Mouse (Mus musculus) urinary bladder, adult 18-20 months (tissue): ENCODE measurements around the gene Baiap2l2.
A peak's percentile ranks its signal among the peaks of the same experiment; 100 is the strongest.
"Not testable (repeated sequence)": the region's sequence is repeated elsewhere in the genome, so short reads cannot be mapped to it uniquely, and the experiment has no call there.

Experiments
- DNase-seq, 2 experiments: peaks; one replicate each; pipeline ENCODE4 v3.0.0; 2022; ENCODE audit warnings: low spot score in 2 of 2, mixed read lengths in 2 of 2

Baiap2l2 gene

DNA sequence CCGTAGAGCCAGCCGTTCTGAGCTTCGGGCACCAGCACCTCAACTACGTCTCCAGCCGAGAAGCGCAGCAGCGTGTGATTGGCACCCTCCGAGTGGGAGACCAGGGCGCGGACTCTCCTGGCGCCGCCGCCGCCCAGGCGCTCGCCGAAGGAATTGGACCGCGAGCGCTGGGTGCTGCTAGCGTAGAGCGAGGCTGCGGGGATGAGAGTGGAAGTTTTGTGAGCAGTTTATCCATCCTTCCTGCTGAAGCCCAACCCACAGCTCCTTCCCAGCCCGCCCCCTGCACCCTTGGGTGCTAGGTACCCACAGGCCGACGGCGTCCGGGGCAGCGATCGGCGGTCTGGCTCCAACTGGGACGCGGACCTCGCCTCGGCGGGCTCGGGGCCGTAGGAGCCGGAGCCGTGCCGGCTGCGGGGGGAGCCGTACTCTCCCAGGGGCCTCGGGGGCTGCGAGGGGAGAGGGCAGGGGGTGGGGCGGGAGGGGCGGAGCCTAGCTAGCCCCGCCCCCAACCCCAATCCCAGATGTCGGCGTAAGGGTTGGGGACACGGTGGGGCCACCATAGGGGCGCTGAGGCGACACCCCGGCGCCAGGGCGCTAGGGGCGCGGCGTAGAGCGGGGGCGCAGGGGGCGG, 24.1 kb downstream of the Baiap2l2 start:
- DNase-seq: peak; percentile 25 to 51

DNA sequence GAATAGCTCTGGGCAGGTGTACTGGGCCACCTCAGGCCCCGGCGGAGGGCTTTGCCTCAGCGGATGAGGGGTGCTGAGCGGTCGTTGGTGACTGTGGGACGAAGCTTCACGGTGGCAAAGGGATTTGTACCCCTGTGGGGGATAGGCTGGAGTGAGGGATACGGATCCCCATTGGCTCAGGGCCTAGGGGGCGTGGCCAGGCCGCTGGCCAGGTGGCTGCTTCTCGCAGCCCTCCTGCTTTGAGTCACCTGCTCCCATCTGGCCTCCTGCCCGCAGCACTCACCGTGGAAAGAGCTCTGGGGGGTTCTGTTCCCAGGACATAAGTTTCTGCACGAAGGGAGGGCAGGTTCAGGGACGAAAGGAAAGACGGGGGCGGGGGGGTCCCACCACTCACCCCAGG, 26.8 kb downstream of the Baiap2l2 start:
- no peak for DNase-seq

DNA sequence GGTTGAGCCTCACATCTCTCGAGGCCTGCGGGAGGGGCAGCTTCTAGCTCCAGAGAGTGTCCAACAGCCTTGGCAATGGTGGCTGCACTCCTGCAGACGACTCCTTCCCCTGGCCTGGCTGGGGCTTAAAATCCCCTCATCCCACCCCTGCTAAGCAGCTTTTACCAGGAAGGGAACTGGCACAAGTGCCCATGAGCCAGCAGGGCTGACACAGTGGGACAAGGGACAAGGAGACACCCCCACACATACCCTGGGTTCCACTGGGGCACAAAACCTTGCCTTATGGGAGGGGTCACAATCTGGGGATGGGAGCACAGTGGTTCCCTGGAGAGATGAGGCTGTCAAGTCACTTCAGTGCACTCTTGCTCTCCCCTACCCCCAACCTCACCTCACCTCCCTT, 30.7 kb downstream of the Baiap2l2 start, which contains the start of gene Slc16a8:
Slc16a8 (minus strand) TSS at position 101 of the 400 bp plus-strand sequence.
- no peak for DNase-seq

DNA sequence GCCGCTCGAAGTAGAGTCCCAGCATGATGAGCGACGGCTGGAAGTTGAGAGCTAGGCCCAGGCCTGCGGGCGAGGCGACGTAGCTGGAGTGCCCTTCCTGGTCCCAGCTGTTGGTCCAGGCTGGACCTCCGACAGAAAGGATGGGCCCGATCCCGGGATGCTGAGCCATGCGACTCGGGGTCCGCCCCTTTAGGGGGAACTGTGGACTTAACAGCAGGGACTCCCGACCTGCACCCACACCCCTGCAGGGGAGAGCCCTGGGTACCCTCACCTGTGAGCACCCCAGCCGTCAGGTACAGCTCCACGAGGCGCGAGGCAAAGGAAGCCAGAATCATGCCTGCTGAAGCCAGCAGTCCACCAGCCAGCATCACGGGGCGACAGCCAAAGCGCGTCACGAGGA, 32.8 kb downstream of the Baiap2l2 start:
- no peak for DNase-seq

DNA sequence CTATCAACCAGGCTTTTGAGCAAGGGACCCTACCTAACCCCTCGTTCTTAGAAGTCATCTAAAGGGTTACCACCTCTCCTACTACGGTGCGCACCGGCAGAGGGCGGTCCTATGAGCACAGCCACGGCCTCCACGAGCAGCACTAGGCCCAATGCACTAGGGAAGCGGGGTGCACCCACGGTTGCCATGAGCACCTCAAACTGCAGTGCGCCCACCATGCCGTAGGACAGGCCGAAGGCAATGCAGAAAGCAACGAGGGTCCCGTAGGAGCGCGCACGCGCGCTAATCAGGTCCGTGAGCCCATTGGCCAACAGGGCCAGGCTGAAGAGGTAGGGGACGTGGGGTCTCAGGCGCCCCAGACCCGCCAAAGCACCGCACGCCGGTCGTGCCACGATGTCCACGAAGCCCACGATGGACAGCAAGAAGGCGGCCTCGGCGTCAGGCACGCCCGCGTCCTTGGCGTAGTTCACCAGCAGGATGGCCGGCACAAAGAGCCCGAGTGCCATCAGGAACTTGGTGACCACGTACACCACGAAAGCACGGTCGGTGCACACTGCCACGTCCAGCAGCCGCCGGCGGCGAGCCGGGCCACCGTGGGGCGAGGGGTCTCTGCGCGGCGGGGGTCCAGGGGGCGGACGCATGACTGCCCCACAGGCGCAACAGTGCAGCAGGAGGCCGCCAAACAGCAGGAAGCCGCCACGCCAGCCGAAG, 33.4 kb downstream of the Baiap2l2 start:
- peak in 1 of 2 experiments; percentile 52 for DNase-seq

DNA sequence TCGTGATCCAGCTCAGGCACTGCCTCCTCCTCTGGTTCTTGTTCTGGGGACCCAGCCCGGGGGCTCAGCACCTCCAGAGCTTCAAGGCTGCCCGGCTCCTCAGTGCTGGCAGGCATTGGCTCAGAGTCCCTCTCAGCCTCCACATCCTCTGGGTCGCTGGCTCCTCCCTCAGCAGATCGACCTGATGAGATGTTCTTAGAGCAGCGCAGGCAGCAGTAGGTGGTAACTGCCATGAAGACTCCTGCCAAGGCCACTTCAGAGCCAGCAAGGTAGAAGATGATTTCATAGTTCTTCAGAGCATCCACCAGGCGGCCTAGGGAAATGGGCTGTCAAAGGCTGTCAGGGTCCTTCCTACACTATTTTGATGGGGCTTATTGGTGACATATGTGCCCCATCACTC, 34.2 kb downstream of the Baiap2l2 start:
- no peak for DNase-seq

DNA sequence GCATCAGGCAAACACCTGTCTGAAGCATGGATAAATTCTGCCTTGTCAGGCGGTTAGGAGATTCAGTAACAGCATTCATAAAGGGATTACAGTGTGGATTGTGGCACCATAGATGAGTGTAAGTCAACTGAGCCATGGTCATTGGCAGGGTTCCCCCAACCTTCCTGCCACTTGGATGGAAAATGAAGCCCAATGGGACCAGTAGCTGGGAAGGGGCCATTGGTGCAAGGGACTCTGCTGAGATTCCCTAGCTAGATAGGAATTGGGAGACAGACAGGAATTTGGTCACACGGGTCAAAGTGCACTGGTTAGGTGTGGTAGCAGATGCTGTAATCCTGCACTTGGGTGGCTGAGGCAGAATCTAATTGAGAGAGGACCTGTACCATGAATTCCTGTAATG, 35.1 kb downstream of the Baiap2l2 start:
- DNase-seq: no peak

DNA sequence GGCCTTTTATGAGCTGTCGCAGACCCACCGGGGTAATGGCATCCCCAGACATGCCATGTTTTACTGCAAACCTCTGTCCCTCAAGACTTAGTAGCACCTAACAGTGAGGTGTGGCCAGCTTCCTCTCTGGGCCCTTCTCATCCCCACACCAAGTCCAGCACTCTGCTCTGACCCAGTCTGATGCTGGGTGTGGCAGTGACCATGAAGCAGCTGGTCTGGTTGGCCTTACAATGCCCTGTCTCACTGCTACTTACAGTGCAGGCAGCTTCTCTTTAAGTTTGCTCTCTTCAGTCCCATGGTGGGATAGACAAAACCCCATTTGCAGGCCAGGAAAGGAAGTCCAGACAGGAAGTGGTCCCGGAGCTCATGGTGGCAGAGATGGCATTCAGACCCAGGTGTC, 40.0 kb downstream of the Baiap2l2 start:
- no peak for DNase-seq

DNA sequence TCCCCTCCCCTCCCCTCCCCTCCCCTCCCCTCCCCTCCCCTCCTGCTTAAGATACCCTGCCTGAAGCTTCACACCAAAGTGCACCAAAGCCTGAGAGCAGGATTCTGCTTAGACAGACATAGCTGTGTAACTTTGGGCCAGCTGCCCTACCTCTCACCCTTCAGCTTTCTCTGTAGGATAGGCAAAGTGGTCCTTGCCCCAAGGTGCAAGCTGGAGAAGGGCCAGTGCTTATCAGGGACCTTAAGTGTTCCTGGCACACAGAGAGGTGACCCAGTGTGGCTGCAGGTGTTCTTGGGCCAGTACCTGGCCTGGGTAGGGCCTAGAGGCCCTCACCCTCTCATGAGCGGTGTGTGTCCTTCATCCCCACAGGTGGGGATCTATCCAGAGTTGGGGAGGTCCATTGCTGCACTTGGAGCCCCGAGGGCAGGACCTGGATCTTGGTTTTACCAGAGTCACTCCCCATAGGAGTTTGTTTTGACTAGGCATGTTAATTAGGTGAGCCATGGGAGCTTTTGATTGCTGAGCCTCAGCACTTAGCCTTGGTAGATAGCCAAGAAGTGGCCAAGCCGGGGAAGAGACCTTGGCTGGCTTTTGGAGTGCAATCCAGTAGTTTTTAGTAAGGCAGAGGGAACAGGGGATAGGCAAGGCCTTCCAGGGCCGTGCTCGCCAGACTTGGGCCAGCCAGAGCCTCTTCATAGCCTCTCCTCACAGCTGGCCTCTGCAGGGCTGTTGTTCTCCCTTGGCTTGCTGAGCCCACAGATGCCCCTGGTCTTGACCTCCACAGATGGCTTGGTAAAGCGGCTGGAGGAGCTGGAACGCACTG, 41.1 kb downstream of the Baiap2l2 start:
- DNase-seq: no peak

DNA sequence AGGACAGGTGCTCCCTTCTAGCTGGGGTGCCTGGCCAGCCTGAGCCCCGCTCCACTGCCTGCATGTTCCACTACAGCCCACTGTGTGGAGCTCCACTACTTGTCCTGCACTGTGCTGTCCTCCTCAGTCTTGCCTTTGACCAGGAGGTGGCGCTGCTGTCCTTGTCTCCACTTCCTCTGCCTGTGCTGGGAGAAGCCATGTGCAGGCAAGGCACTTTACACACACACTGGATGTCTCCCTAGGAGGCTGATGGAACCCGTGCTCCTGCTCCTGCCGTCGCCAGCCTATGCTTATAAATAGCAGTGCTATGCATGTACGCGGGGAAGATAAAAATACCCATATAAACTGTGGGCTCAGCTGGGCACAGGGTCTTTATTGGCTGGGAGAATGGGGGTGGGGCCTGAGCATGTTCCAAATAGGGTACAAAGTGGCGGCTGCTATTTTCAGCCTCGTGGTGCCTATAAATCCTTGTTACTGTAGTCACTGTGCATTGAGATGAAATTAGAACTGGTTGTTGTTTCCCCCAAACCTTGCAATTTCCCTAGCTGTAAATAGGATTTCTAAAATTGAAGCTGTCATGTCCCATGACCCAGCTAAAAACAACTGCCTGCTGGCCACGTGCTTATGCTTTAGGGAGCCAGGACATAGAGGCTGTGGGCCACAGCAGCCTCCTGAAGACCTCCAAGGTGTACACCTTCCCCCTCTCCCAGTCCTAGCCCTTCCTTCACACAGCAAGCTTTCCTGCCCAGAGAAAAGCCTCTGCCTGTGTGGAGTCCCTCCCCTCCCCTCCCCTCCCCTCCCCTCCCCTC, 41.9 kb downstream of the Baiap2l2 start:
- peak; percentile 90 for DNase-seq

DNA sequence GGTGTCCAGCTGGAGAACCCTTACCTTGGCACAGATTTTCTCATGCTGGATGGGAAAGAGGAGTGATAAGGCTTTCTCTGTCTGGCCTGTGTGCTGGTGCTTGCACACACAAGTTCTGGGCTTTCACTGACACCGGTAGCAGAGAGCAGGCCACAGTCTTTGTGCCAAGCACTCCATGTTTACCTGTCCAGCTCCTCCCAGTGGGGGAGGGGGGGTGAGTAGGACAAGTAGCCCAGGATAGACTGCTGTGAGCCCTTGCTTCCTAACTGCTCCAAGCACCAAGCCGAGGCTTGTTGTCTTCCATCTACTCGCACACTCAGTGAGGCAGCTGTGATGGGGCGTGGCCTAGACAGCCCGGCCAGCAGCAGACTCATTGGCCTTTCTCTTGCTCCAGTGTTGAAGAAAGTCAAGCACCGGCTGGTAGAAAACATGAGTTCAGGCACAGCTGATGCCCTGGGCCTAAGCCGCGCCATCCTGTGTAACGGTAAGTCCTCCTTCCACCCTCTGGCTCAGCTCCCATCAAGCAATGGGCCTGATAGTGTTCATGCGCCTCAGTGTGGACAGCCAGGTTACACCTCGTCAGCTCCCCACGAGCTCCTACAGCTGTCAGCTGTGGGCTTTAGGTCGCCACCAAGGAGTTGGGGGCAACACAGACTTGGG, 42.6 kb downstream of the Baiap2l2 start:
- no peak for DNase-seq

DNA sequence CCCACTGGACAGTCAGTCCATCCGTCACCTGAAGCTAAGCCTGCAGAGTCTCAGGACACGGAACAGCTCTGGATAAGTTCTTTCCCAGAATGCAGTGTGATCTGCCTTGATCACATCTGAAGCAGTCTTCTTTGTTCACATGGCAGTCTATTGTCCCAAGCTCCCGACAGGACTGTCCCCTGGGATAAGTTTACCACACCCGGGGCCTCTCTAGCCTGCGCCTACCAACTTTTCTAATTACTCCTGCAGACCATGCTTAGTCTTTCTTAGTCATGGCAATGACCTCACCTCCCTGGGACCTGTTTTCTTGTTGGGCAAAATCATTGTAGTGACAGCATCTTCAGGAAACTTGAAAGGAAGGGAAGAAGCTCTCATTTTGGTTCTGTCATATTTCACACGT, 47.3 kb downstream of the Baiap2l2 start:
- DNase-seq: no peak

DNA sequence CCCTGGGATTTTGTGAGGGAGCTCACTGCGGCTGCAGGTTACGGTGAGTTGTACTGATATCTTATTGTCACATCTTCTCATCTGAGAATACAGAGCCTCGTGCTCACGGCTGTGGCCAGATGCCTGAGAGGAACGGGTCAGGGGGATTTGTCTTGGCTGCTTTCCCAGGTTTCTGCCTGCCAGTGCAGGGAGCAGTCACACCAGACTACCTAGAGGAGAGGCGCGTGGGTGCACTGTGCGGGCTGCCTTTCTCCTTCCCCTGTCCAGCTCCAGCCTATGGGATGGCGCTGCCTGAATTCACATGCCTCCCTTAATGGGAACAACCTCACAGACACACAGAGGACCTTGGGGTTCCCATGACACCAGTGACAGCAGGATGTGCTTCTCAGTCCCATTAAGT, 50.1 kb downstream of the Baiap2l2 start:
- DNase-seq: no peak

DNA sequence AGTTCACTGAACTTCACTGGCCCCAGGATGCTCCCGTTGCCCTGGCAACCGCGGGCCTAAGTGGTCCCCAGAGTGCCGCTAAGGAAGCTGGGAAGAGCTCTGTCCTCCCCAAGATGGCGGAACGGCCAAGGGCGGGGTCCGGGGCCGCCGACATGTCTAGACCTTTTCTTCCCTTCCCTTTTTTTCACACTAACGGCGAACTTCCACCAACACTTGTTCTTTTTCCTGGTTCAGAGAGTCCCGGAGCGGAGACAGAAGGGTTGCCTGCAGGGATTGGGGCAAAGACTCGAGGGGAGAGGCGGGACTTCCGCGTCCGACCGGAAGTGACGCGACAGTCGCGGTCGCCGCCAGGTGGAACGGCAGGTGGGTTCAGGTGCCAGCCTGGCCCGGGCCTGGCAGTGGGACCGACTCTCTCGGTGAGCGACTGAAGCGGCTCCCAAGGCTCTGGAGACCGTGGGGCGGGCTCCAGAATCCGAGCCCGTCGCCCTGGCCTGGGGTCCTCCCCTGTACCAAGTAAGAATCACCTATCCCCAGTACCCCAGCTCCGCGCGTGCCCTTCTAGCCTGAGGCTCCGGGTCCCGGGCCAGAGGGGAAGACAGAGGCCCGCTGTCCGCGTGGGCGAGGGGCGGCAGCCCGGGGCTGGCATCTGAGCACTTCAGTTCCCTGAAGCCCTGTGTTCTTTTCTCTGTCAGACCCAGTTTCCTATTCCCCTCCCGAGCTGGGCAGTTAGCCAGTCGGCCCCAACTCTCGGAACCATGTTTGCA, 56.1 kb downstream of the Baiap2l2 start, which contains the start of the genes Pick1 and Gm49486:
Pick1 (plus strand) TSS at position 116 of the 764 bp plus-strand sequence.
Gm49486 (plus strand) TSS at position 334 of the 764 bp plus-strand sequence.
- peak; percentile 76 to 91 for DNase-seq

DNA sequence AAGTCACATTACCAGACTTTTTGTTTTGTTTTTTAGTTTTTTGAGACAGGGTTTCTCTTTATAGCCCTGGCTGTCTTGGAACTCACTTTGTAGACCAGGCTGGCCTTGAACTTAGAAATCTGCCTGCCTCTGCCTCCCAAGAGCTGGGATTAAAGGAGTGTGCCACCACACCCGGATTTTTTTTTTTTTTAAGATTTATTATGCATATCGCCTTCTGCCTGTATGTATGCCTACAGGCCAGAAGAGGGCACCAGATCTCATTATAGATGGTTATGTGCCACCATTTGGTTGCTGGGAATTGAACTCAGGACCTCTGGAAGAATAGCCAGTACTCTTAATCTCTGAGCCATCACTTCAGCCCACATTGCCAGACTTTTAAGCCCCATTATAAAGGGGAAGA, 59.6 kb downstream of the Baiap2l2 start:
- not testable (repeated sequence) for DNase-seq

DNA sequence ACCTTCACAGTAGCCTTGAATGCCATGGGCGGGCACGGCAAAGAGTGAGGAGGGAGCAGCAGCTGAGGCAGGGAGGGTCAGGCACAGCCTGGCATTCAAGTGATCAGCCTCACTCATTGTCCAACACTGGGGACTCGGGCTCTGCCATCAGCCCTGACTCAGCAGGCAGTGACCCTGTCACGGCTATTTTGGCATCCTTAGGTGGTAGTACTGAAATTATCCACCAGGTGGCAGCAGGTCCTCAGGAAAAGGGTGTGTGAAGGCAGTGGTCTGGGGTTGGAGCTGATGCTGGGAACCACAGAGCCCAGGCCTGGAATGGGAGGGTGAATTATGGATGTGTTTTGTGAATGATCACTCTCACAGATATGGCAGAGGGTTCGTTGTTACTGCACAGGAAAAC, 60.7 kb downstream of the Baiap2l2 start:
- peak; percentile 69 to 77 for DNase-seq

DNA sequence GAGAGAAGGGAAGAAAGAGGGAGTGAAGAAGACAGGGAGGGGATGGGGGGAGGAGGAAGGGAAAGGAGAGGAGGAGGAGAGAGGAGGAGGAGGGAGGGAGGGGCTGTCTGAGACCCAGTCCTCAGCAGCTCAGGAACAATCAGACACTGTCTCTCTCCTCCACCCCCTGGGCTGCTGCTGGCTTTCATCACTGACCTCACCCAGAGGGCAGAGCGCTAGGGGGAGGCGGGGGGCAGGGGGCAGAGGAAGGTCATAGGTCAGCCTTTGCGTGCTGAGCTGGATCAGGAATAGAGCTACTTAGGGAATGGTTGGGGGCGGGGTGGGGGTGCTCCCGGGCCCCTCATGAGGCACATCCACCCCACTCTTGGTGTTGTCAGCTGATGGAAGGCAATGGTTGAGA, 61.7 kb downstream of the Baiap2l2 start:
- no peak for DNase-seq

DNA sequence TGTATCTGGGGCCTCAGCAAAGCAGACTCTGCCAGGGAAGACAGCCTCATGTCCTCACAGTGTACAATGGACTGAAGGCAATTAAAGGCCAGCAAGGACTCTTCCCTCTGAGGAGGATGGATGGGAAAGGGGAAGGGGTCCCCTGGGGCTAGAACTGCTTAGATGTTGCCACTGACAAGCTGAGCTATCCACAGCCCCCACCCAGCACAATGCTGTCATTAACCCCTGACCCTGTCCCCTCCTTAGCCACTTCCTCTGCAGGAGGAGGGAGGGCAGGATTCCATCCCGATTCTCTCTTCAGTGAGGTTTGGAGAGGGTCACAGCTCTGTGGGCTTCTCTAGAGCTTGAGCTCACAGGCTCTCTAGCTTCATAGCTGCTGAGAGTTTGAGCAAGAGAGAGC, 65.8 kb downstream of the Baiap2l2 start:
- DNase-seq: no peak

DNA sequence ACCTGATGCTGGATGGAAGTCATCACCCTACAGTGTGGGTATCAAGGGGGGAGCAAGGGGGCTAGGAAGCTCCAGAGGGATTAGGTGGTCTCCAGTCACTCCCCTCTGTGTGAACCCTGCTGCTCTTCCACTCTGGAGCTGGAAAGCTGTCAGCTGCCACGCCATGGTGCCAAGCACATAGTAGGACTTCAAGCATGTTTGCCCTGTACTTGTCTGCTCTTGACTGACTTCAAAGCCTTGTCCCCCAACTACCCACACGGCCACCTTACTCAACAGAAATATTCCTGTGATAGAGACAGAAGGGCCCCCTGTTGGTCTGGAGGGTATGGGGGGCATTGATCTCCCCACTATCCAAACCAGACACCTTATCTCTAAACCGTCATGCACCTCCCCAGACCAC, 69.1 kb downstream of the Baiap2l2 start:
- DNase-seq: no peak

DNA sequence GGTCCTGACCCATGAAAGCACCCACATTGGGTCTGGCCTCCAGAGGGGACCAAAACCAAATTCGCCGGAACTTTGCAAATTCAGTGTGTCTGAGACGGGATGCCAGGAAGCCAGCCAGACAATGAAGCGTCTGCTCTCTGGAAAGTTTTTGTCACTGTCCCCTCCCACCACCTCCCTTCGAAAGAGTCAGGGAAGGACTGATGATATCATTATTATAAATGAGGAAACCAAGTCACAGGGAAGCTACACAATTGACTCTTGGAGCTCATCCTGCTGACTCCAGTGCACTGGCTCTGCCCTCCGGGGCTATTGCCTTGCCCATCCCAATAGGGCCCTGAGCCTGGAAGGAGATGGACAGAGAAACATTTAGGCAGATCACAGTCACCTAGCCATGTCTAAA, 71.7 kb downstream of the Baiap2l2 start:
- DNase-seq: no peak
